Comparison of ENCODE assay signal across 24 mouse cellular contexts in the genomic region with DNA sequence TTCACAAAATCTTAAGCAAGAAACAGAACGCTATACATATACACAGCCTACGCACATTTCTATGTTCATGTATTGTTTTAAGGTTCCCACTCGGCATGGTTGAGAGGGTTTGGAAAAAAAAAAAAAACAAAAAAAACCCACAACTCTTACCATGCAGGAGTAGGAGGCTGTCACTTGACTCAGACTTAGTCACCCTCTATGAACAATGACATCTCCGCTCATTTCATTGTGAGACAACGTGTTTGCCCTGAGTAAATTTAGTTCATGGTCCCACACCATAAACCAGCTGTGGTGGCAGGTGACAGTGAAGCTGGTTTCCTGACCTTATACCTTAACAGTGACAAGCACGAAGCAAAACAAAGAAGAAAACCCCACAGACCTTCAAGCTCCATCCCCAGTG. TPM values are rescaled to one million over a fixed set of nuclear protein-coding genes. Genes with fewer than 3 reads are reported as not detected.
DNase-seq lines count a peak whose midpoint lies in the region; ATAC-seq and TF ChIP-seq lines count a peak whose summit lies in the region.
"Had no signal": no experiment of that assay in that cellular context is flagged by ENCODE, and none has a peak within 500 bp of the region (broad histone marks: within the 10 kb centered on the region; RNA-seq: fewer than 3 reads in every experiment).

No protein-coding gene starts in this region.

- dilution Hi-C loops in CH12.LX (cut with MboI; ENCODE audit: extremely low pct_ligation_motif_present, extremely low pct_unique_long_range_greater_than_20kb, low sequenced_read_pairs), result no loop called here

- no peaks in the 10 kb centered on the region for H3K79me2 ChIP-seq in CH12.LX (replicated peaks; ENCODE audit: control insufficient read depth, extremely low read depth, insufficient read depth, poor library complexity, severe bottlenecking)

- DNase-seq in frontal cortex, postnatal 10 days (ENCODE audit: low spot score in 2 of 2), result no peak
- DNase-seq in 3T3-L1 (ENCODE audit: low read depth, low spot score), result peak; percentile 61
- DNase-seq in CH12.LX (ENCODE audit: extremely low read depth), result peak; percentile 18
- peak; percentile 29 for DNase-seq in induced T-regulatory cell, adult 2 months (ENCODE audit: low read depth)
- DNase-seq in kidney, postnatal 25 days, result no peak
- no peak for DNase-seq in forebrain, embryonic 10.5 days (ENCODE audit: extremely low spot score, low spot score)
- DNase-seq: adrenal gland, adult 8-10 months; B cell, adult 2 months; cerebellum, adult 11-12 months; cerebellum, adult 9-10 months; cerebellum, postnatal 25 days; gastrocnemius, postnatal 36 days; heart, adult 18-20 months; heart, postnatal 14 days; kidney, adult 2 months had no signal

- no peak for TF ChIP-seq POLR2A in CH12.LX (IDR thresholded peaks at IDR 0.05; ENCODE audit: low read depth, low read length)

- no peaks in the 10 kb centered on the region for H3K27me3 ChIP-seq in CH12.LX (replicated peaks)
- H3K27me3 ChIP-seq in kidney, embryonic 15.5 days, result no peaks in the 10 kb centered on the region
- H3K27me3 ChIP-seq in forebrain, embryonic 10.5 days (ENCODE audit: poor library complexity, severe bottlenecking), result no peaks in the 10 kb centered on the region
- H3K27me3 ChIP-seq: embryonic facial prominence, embryonic 12.5 days; forebrain, embryonic 12.5 days; hindbrain, embryonic 13.5 days; Patski had no signal

- ATAC-seq in frontal cortex, adult (ENCODE audit: low TSS enrichment), result peak; percentile 80
- no peak for ATAC-seq in kidney, embryonic 15.5 days (replicated peaks; ENCODE audit: low FRiP score)
- ATAC-seq: forebrain, embryonic 16.5 days; intestine, embryonic 16.5 days; Patski had no signal

- H3K4me2 ChIP-seq in CH12.LX (ENCODE audit: insufficient read depth, low read depth, poor library complexity, severe bottlenecking), result no peak overlapping the region
- H3K4me2 ChIP-seq in kidney, embryonic 15.5 days, result no peak overlapping the region
- H3K4me2 ChIP-seq: embryonic facial prominence, embryonic 12.5 days; forebrain, embryonic 12.5 days; hindbrain, embryonic 13.5 days had no signal

- TF ChIP-seq RAD21 in CH12.LX (IDR thresholded peaks at IDR 0.05; ENCODE audit: low read depth, low read length), result no peak

- H3K9ac ChIP-seq in CH12.LX (ENCODE audit: insufficient read depth, low read depth), result no peak overlapping the region
- no peak overlapping the region for H3K9ac ChIP-seq in kidney, embryonic 15.5 days
- H3K9ac ChIP-seq: embryonic facial prominence, embryonic 12.5 days; forebrain, embryonic 12.5 days; hindbrain, embryonic 13.5 days had no signal

- no peaks in the 10 kb centered on the region for H3K9me3 ChIP-seq in CH12.LX (replicated peaks; ENCODE audit: low read length)
- H3K9me3 ChIP-seq in kidney, embryonic 15.5 days (replicated peaks), result no peaks in the 10 kb centered on the region
- H3K9me3 ChIP-seq in forebrain, embryonic 10.5 days, result no peaks in the 10 kb centered on the region
- H3K9me3 ChIP-seq: embryonic facial prominence, embryonic 12.5 days; forebrain, embryonic 12.5 days; heart, embryonic 10.5 days; hindbrain, embryonic 13.5 days had no signal

- in situ Hi-C loops in CH12.LX (cut with MboI; ENCODE audit: low pct_ligation_motif_present, low pct_unique_long_range_greater_than_20kb, low sequenced_read_pairs), result no loop called here

- 65% methylated on average over 6 of the region's 6 CpGs for WGBS in kidney, embryonic 15.5 days
- 90% methylated on average over 6 of the region's 6 CpGs for WGBS in forebrain, embryonic 10.5 days

- TF ChIP-seq CTCF in CH12.LX (conservative IDR thresholded peaks at IDR 0.05 in 1 of 2, IDR thresholded peaks at IDR 0.05 in 1 of 2; ENCODE audit: low read depth in 2 of 2, low read length in 2 of 2), result no peak

- H3K4me3 ChIP-seq in CH12.LX (replicated peaks in 1 of 3; ENCODE audit: low read depth in 2 of 3, low read length in 2 of 3, poor library complexity in 1 of 3), result no peak overlapping the region
- H3K4me3 ChIP-seq in kidney, embryonic 15.5 days (replicated peaks), result no peak overlapping the region
- no peak overlapping the region for H3K4me3 ChIP-seq in forebrain, embryonic 10.5 days
- H3K4me3 ChIP-seq: embryonic facial prominence, embryonic 12.5 days; forebrain, embryonic 12.5 days; heart, embryonic 10.5 days; hindbrain, embryonic 13.5 days had no signal

- peaks cover 0 to 6% of the 10 kb centered on the region in 2 experiments; a peak in 1 of 4 replicates for H3K4me1 ChIP-seq in CH12.LX (ENCODE audit: control insufficient read depth in 1 of 2, insufficient read depth in 2 of 2)
- H3K4me1 ChIP-seq in kidney, embryonic 15.5 days, result no peaks in the 10 kb centered on the region
- no peaks in the 10 kb centered on the region for H3K4me1 ChIP-seq in forebrain, embryonic 10.5 days
- H3K4me1 ChIP-seq: embryonic facial prominence, embryonic 12.5 days; forebrain, embryonic 12.5 days; heart, embryonic 10.5 days; hindbrain, embryonic 13.5 days had no signal

- no peak for TF ChIP-seq EP300 in CH12.LX (IDR thresholded peaks at IDR 0.05; ENCODE audit: low read length)

- H3K36me3 ChIP-seq in CH12.LX (replicated peaks in 1 of 2; ENCODE audit: control insufficient read depth in 1 of 2, insufficient read depth in 1 of 2, low read length in 1 of 2), result no peaks in the 10 kb centered on the region
- H3K36me3 ChIP-seq in kidney, embryonic 15.5 days, result no peaks in the 10 kb centered on the region
- H3K36me3 ChIP-seq in forebrain, embryonic 10.5 days (replicated peaks), result no peaks in the 10 kb centered on the region
- H3K36me3 ChIP-seq: embryonic facial prominence, embryonic 12.5 days; forebrain, embryonic 12.5 days; heart, embryonic 10.5 days; hindbrain, embryonic 13.5 days had no signal

- no peak overlapping the region for H3K27ac ChIP-seq in CH12.LX (ENCODE audit: insufficient read depth, low read depth)
- H3K27ac ChIP-seq in kidney, embryonic 15.5 days, result no peak overlapping the region
- H3K27ac ChIP-seq in forebrain, embryonic 10.5 days, result no peak overlapping the region
- H3K27ac ChIP-seq: embryonic facial prominence, embryonic 12.5 days; forebrain, embryonic 12.5 days; heart, embryonic 10.5 days; hindbrain, embryonic 13.5 days had no signal

TF ChIP-seq in CH12.LX, 34 proteins besides CTCF, POLR2A, EP300 and RAD21:
- peak; percentile 52 for TF ChIP-seq BHLHE40 (IDR thresholded peaks at IDR 0.05; ENCODE audit: low read depth, low read length)
- TF ChIP-seq ZNF384 (IDR thresholded peaks at IDR 0.05; ENCODE audit: low read depth, low read length), result peak; percentile 89
- no peak for TF ChIP-seq NRF1 (IDR thresholded peaks at IDR 0.05; ENCODE audit: low read depth, low read length)
- TF ChIP-seq ETS1 (conservative IDR thresholded peaks at IDR 0.05; ENCODE audit: low read depth, low read length), result peak; percentile 52

RNA-seq across cellular contexts. Expression of a gene that starts 41.9 kb away (rescaled TPM):
- total RNA-seq in CH12.LX (2012; rRNA removed) (18.2 and 18.6 TPM in 2 replicates), CH12.LX (2014; rRNA removed) (28.7 and 31.2 TPM in 2 replicates)
- 18.2 and 18.8 TPM in 2 replicates for polyA plus RNA-seq in CH12.LX (2012; ENCODE audit: insufficient read length, low read depth)
- polyA plus RNA-seq in kidney, embryonic 15.5 days (2015; fragmentation: Nextera tagmentation; extraction: Ambion mirVana), result 43.2 TPM in 2 replicates
- 54.4 and 55.8 TPM in 2 replicates for polyA plus RNA-seq in forebrain, embryonic 10.5 days (2016; fragmentation: Nextera tagmentation; extraction: Ambion mirVana)

RNA-seq across cellular contexts. Expression of a gene that starts 51.6 kb away (rescaled TPM):
- total RNA-seq in CH12.LX (2012; rRNA removed) (12.6 and 14.7 TPM in 2 replicates), CH12.LX (2014; rRNA removed) (16.7 and 17.3 TPM in 2 replicates)
- polyA plus RNA-seq in CH12.LX (2012; ENCODE audit: insufficient read length, low read depth), result 15.7 and 17.8 TPM in 2 replicates
- 2.0 and 2.7 TPM in 2 replicates for polyA plus RNA-seq in kidney, embryonic 15.5 days (2015; fragmentation: Nextera tagmentation; extraction: Ambion mirVana)
- polyA plus RNA-seq in forebrain, embryonic 10.5 days (2016; fragmentation: Nextera tagmentation; extraction: Ambion mirVana), result 1.7 and 3.1 TPM in 2 replicates

Comparison
In these comparisons a context has a peak if more than half of its experiments do, and no peak if none do; other contexts are left out.
1. DNase-seq: peak in 3T3-L1 (single experiment), CH12.LX (single experiment) and induced T-regulatory cell, adult 2 months (single experiment); none in frontal cortex, postnatal 10 days (0 of 2), kidney, postnatal 25 days (0 of 2) and forebrain, embryonic 10.5 days (single experiment).